Mouse (Mus musculus) monocyte, adult 2 months (primary cell): ENCODE results near the gene Slc24a3.

Experiments
- DNase-seq, 2 experiments: peaks; one replicate each; pipeline ENCODE4 v3.0.0; 2022; ENCODE audit warnings: low spot score in 2 of 2, low read depth in 1 of 2

The Slc24a3 gene

GRCm38 (mm10) chr2:145420967-145421888, 253.7 kb downstream of the Slc24a3 start:
- DNase-seq, result no peak

DNA sequence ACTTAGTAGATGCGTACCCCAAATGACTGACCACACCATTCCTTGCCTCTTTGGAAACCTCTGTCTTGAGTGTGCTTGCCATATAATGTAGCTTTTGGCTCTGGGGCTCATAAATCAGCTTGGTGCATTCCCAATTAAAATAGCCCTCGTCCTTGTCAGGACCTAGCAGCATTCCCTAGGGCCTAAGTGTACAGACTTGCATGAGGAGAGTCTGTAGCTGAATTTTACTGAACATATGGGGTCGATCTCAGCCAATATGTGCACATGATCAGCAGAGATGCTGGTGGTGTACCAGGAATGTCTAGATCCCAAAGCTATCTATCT, 254.3 kb downstream of the Slc24a3 start:
- no peak for DNase-seq

GRCm38 (mm10) chr2:145429982-145430381, 262.4 kb downstream of the Slc24a3 start:
- no peak for DNase-seq

DNA sequence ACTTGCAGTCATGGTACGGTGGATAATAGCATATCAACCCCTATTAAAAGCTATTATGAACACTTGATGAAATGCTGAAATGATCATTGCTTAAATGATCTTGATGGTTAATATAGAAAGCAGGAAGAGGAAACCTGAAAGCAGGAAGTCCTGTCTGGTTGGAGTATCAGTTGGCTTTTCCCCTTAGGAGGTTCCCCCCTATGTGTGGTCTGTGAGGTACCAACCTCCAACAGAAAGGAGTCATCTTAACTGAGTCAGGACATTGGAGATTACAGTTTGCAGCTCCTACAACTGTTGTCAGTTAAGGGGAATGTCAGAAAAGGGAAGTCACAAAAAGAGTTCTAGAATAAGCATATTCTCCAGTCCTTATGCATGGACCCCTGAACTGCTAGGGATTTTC, 266.5 kb downstream of the Slc24a3 start:
- no peak for DNase-seq

DNA sequence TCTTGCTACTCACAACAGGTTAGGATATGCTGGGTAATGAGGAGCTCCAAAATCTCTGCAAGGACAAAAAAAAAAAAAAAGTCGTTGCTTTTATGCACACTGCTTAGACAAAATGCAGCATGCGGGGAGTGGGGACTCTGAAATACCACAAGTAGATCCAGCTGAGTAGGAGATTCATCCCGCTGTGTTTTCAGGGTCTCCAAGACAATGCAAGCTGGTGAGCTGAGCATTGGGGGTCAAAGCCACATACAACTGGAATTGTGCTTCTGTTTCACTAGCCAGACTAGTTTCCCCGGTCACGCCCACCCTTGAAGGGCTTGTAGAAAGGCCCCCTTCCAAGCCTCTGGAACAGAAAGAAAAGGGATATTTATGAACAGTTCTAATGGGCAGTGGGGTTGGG, 270.8 kb downstream of the Slc24a3 start:
- no peak for DNase-seq

DNA sequence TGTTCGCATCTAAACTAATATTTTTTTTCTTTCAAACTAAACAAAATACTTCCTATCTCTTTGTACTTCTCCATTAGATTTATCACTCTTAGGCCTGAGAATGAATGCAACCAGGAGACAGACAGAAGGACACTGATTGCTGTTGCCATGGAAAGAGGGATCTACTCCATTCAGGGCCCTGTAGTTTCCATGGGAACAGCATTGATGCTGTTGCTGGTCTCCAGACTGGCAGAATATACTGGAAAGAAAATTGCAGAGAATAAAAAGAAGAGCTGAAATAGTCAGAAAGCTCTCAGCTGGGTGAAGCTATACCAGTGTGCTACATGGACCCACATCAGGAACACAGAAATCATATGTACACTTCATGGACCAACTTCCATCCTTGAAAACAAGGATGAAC, 272.2 kb downstream of the Slc24a3 start:
- DNase-seq, result no peak

DNA sequence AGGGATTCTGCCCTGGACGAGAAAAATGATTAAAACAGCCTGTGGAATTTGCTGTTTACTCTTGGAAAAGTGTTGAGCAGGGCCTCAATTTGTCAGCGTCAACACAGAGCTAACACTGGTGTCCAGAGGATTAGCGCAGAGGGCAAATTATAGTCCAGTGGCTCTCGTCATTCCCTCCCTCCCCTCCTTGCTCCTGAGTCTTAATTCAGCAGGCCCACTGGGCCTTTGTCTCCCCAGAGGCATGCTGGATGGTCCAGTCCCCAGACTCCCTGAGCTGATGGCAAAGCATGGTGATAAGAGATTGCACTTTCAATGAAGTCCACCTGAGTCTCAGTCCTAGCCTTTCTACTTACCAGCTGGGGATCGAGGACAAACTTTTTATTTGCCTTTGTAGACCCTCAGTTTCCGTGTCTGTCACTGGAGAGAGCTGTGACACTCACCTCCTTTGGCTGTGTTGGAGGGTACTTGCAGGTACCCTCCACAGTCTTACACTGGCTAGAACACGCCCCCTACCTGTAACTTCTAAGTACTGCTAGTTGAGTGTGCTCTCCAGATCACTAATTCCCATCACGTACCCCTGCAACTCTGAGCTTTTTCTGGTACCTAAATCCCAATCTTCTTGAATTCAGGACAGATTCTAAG, 289.7 kb downstream of the Slc24a3 start:
- DNase-seq, result no peak

DNA sequence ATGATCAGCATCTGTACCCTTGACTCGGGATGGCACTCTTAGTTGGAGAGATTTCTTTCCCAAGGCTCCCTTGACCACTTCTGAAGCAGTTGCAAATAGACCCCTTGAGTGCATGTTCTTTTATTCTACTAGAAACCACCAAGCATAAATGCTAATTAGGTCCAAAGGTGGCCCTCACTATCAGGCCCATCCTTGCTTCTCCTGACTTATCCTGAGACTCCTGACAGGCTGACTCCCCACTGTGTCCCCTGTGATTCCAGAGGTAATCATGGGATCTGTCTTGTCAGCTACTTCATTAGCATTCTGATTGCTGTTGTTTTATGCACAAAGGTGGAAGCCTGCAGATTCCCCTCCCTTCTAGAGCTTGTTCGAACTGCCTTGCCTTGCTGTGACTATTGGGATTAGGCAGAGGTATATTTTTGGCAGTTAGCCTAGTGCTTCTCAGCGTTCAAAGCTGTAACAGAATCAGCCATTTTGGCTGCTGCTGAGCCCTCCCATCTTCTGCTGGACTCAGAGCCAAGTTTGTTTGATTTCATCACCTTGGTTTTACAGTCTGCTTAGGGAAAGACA, 293.4 kb downstream of the Slc24a3 start:
- no peak for DNase-seq

- no peak for DNase-seq
Measured at GRCm38 (mm10) chr2:145462253-145462652, 294.7 kb downstream of the Slc24a3 start.

- no peak for DNase-seq
Measured at GRCm38 (mm10) chr2:145468701-145469325, 301.3 kb downstream of the Slc24a3 start.

- no peak for DNase-seq
Measured at GRCm38 (mm10) chr2:145477484-145477883, 309.9 kb downstream of the Slc24a3 start.

DNA sequence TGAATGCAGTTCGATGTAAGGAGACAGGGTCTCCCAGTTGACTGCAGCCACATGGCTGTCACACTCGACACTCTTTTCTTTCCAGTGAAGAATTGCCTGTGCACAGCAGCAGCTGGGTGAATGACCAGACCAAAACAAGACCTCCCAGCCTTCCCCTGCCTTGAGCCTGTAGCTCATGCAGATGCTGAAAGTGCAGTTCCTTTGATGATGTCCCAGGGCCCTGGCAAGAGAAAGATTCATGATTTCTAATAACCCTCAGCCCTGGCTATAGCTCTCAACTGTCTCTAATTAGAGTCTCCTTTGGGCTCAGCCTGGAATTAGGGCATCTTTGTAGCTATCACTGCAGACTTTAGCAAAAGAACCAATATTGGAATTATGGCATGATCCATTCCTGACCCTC, 312.1 kb downstream of the Slc24a3 start:
- DNase-seq, result no peak

- DNase-seq, result no peak
Measured at GRCm38 (mm10) chr2:145500231-145500630, 332.7 kb downstream of the Slc24a3 start.

GRCm38 (mm10) chr2:145501472-145501871, 333.9 kb downstream of the Slc24a3 start:
- no peak for DNase-seq

DNA sequence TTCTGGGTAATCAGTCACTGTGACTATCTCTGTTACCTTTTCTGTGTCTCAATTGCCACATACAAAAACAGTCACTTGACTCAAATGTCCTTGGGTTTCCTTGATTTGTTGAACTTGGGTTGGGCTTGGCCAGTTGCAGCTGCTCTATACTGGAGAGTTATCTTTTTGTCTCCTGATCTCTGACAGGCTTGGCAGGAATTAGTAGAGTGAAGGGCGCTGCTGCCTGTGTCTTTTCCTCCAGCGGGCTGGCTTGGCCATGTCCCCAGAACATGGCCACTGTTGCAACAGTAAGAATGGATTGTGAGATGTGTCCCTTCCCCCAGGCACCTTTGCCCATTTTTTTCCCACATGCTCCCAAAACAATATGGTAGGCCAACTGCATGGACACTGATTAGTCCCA, 340.1 kb downstream of the Slc24a3 start:
- DNase-seq, result no peak

DNA sequence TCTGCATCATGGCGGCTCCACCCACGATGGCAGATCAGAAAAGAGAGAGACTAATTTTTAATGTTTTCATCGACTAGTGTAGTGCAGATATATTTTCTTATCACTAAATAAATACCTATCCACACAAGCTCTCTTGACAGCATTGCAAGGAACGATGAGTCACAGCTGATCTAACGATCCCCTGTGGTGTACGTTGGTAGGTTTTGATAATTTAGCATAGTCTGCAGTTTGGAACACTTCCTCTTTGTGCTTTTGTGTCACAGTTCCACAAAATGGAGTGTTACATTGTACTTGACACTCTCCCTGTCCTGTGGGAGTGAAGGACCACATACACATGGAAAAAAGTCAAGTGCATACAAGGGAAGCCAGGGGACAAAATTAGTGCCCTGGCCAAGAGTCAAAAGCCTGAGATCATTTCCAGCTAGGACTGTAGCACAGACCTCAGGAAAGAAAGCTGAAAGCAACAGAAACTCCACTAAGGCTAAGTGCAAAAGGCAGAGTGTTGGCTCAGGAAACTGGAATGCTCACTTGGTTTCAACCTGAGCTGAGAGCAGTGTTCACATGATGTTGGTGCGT, 343.2 kb downstream of the Slc24a3 start:
- no peak for DNase-seq

DNA sequence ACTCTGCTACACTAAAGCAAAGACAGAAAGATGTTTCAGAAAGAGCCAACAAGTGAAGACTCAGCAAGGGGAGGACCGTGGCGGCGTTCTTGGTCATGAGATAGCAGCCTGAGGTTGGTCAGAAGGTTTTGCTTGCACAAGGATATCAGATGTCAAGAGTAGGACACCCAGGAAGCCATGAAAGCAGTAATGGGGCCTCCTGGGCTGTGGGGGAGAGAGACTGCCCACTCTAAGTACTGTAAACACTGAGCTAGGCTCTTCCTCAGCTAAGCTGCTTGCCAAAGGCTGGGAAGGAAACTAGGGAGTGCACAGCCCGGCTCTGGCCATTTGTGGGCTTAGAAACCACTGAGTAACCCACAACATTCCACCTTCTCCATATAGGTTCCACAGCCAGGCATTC, 348.4 kb downstream of the Slc24a3 start:
- DNase-seq, result no peak

DNA sequence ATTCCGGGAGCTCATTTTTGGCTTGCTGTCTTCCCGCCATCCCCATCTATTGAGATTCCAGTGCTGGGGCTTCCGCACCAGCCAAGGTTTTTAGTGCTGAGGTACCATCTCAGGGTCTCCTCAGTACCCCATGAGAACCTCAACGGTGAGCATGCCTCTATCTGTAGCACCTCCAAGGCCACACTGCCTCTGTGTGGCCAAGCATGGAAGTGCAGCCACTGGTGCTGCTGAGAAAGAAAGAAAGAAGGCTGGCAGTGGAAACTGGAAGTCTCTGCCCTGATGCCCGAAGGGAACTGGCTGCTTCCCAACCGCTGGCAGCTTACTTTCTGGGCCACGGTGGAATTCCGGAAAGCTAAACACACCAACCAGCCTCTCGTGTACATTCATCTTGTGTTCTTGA, 349.8 kb downstream of the Slc24a3 start:
- DNase-seq, result peak in 1 of 2 experiments; percentile 12

GRCm38 (mm10) chr2:145522017-145522416, 354.5 kb downstream of the Slc24a3 start:
- DNase-seq, result no peak

GRCm38 (mm10) chr2:145523381-145523780, 355.8 kb downstream of the Slc24a3 start:
- no peak for DNase-seq

DNA sequence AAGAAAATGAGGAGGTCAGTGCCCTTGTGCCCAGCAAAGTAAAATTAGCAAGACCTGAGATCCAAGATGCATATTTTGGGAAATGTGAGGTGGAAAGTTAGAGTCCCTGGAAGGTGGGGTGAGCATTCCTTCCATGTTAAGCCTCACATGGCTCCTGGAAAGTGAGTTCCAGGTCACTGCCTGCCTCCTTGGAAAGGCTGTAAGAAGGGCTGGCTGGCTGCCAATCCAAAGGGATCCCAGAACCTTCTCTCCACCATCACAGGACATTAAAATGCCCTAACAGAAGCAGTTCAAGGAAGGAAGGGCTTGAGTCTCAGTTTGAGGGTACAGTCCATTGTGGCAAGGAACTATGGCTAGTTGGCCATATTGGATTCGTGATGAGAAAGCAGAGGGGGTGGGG, 359.6 kb downstream of the Slc24a3 start:
- no peak for DNase-seq
